Mouse (Mus musculus) myocyte (in vitro differentiated cells): ENCODE measurements around the gene Narf.

Experiments used
- CEBPB ChIP-seq: IDR thresholded peaks from 2 replicates; pipeline ENCODE4 v1.6.1; 2011; ENCODE audit warnings: mild to moderate bottlenecking, moderate library complexity; ENCODE audit not compliant: poor library complexity, insufficient read depth, severe bottlenecking
- E2F4 ChIP-seq: IDR thresholded peaks from one replicate; pipeline ENCODE4 v1.6.1; 2011; ENCODE audit warnings: mild to moderate bottlenecking, control low read depth, moderate library complexity; ENCODE audit not compliant: insufficient read depth
- MAX ChIP-seq: IDR thresholded peaks from one replicate; pipeline ENCODE4 v1.6.1; 2011; ENCODE audit warnings: low read depth, mild to moderate bottlenecking, control low read depth
- MYOD1 ChIP-seq, 3 experiments: IDR thresholded peaks; one replicate each; pipeline ENCODE4 v1.6.1; 2011; ENCODE audit warnings: control low read depth in 2 of 3, low read depth in 2 of 3, mild to moderate bottlenecking in 2 of 3, moderate library complexity in 1 of 3; ENCODE audit not compliant: insufficient read length in 2 of 3, control insufficient read depth in 1 of 3
- MYOG ChIP-seq, 3 experiments: IDR thresholded peaks; one replicate each; pipeline ENCODE4 v1.6.1; 2011; ENCODE audit warnings: control low read depth in 2 of 3, low read depth in 2 of 3, mild to moderate bottlenecking in 2 of 3; ENCODE audit not compliant: insufficient read length in 2 of 3, control insufficient read depth in 1 of 3, insufficient read depth in 1 of 3
- POLR2A ChIP-seq: IDR thresholded peaks from one replicate; pipeline ENCODE4 v1.6.1; 2011; ENCODE audit warnings: low read depth, mild to moderate bottlenecking, control low read depth, moderate library complexity; ENCODE audit not compliant: insufficient read length
- POLR2AphosphoS2 ChIP-seq: IDR thresholded peaks from one replicate; pipeline ENCODE4 v1.6.1; 2011; ENCODE audit warnings: low read depth, control low read depth; ENCODE audit not compliant: insufficient read length
- REST ChIP-seq: IDR thresholded peaks from one replicate; pipeline ENCODE4 v1.6.1; 2011; ENCODE audit warnings: mild to moderate bottlenecking, control low read depth, moderate library complexity; ENCODE audit not compliant: insufficient read depth, insufficient read length
- SRF ChIP-seq: IDR thresholded peaks from one replicate; pipeline ENCODE4 v1.6.1; 2011; ENCODE audit warnings: low read depth; ENCODE audit not compliant: control insufficient read depth, insufficient read length
- TCF12 ChIP-seq: IDR thresholded peaks from one replicate; pipeline ENCODE4 v1.6.1; 2011; ENCODE audit warnings: mild to moderate bottlenecking, control low read depth; ENCODE audit not compliant: poor library complexity, insufficient read depth, severe bottlenecking
- TCF3 ChIP-seq: IDR thresholded peaks from one replicate; pipeline ENCODE4 v1.6.1; 2011; ENCODE audit warnings: low read depth, control low read depth; ENCODE audit not compliant: insufficient read length
- USF1 ChIP-seq: IDR thresholded peaks from one replicate; pipeline ENCODE4 v1.6.1; 2011; ENCODE audit warnings: low read depth, mild to moderate bottlenecking, control low read depth, moderate library complexity

- TF ChIP-seq POLR2A (no peak), MAX (no peak), TCF12 (no peak), CEBPB (no peak), SRF (no peak), USF1 (no peak), TCF3 (no peak), E2F4 (no peak), MYOD1 (IDR thresholded peaks at IDR 0.05; ENCODE audit: control insufficient read depth in 1 of 3, insufficient read length in 2 of 3, low read depth in 2 of 3) (no peak), POLR2AphosphoS2 (no peak), MYOG (IDR thresholded peaks at IDR 0.05; ENCODE audit: control insufficient read depth in 1 of 3, insufficient read depth in 1 of 3, insufficient read length in 2 of 3, low read depth in 2 of 3) (no peak), REST (no peak)
Measured at GRCm38 (mm10) chr11:121220771-121221170, 16.3 kb upstream of the Narf start.
